Mouse (Mus musculus): ENCODE results near the gene Tlcd2. TPM values are rescaled to one million over a fixed set of nuclear protein-coding genes. Genes with fewer than 3 reads are reported as not detected.

Tlcd2 gene
- 10 to 100 TPM; 12.9 to 17.8 TPM for total RNA-seq (2021)
- long read RNA-seq, experiment 1, partial matches to known transcripts, result 5 of 7 reads
- long read RNA-seq, experiment 1, other reads (novel, unspliced or antisense), result 1 of 7 reads
- long read RNA-seq, experiment 2, partial matches to known transcripts, result 4 of 18 reads
- long read RNA-seq, experiment 2, other reads (novel, unspliced or antisense), result 11 of 18 reads

GRCm38 (mm10) chr11:75460844-75461742 lies at the start of gene Tlcd2:
Tlcd2 (plus strand) TSS chr11:75461715.
- peak; percentile 91 to 98 for DNase-seq (ENCODE audit: low spot score in 2 of 2)

- DNase-seq (ENCODE audit: low spot score in 2 of 2), result no peak
Observed at GRCm38 (mm10) chr11:75415096-75415495, 46.4 kb upstream of the Tlcd2 start.

- no peak for DNase-seq (ENCODE audit: low spot score in 2 of 2)
Observed at GRCm38 (mm10) chr11:75415994-75416393, 45.5 kb upstream of the Tlcd2 start.

- DNase-seq (ENCODE audit: low spot score in 2 of 2), result no peak
Observed at GRCm38 (mm10) chr11:75420037-75420436, 41.5 kb upstream of the Tlcd2 start.

- no peak for DNase-seq (ENCODE audit: low spot score in 2 of 2)
Observed at GRCm38 (mm10) chr11:75420810-75421374, 40.6 kb upstream of the Tlcd2 start.

GRCm38 (mm10) chr11:75421375-75422012 lies 40.0 kb upstream of the Tlcd2 start:
- DNase-seq (ENCODE audit: low spot score in 2 of 2), result no peak

- DNase-seq (ENCODE audit: low spot score in 2 of 2), result no peak
Observed at GRCm38 (mm10) chr11:75422013-75422792, 39.3 kb upstream of the Tlcd2 start, which contains the start of gene Serpinf1. Serpinf1 (minus strand) TSS chr11:75422701.

- no peak for DNase-seq (ENCODE audit: low spot score in 2 of 2)
Observed at GRCm38 (mm10) chr11:75423091-75423490, 38.4 kb upstream of the Tlcd2 start.

- DNase-seq (ENCODE audit: low spot score in 2 of 2), result no peak
Observed at GRCm38 (mm10) chr11:75424033-75424432, 37.5 kb upstream of the Tlcd2 start.

GRCm38 (mm10) chr11:75424459-75424858 lies 37.1 kb upstream of the Tlcd2 start:
- DNase-seq (ENCODE audit: low spot score in 2 of 2), result no peak

GRCm38 (mm10) chr11:75429019-75429705 lies 32.4 kb upstream of the Tlcd2 start:
- DNase-seq (ENCODE audit: low spot score in 2 of 2), result no peak

GRCm38 (mm10) chr11:75431307-75431706 lies 30.2 kb upstream of the Tlcd2 start:
- DNase-seq (ENCODE audit: low spot score in 2 of 2), result no peak

GRCm38 (mm10) chr11:75434138-75434537 lies 27.4 kb upstream of the Tlcd2 start:
- no peak for DNase-seq (ENCODE audit: low spot score in 2 of 2)

- DNase-seq (ENCODE audit: low spot score in 2 of 2), result no peak
Observed at GRCm38 (mm10) chr11:75438194-75438593, 23.3 kb upstream of the Tlcd2 start.

- DNase-seq (ENCODE audit: low spot score in 2 of 2), result no peak
Observed at GRCm38 (mm10) chr11:75438804-75439203, 22.7 kb upstream of the Tlcd2 start.

- no peak for DNase-seq (ENCODE audit: low spot score in 2 of 2)
Observed at GRCm38 (mm10) chr11:75439363-75439762, 22.2 kb upstream of the Tlcd2 start, which contains the start of gene Serpinf2. Serpinf2 (minus strand) TSS chr11:75439591.

GRCm38 (mm10) chr11:75439951-75440350 lies 21.6 kb upstream of the Tlcd2 start:
- DNase-seq (ENCODE audit: low spot score in 2 of 2), result no peak

GRCm38 (mm10) chr11:75441034-75441433 lies 20.5 kb upstream of the Tlcd2 start:
- no peak for DNase-seq (ENCODE audit: low spot score in 2 of 2)

- no peak for DNase-seq (ENCODE audit: low spot score in 2 of 2)
Observed at GRCm38 (mm10) chr11:75441601-75442000, 19.9 kb upstream of the Tlcd2 start.

- DNase-seq (ENCODE audit: low spot score in 2 of 2), result no peak
Observed at GRCm38 (mm10) chr11:75443711-75444110, 17.8 kb upstream of the Tlcd2 start.
